Mouse (Mus musculus) heart, embryonic 12.5 days (tissue): ENCODE data around the gene Sp6. TPM values are rescaled to one million over a fixed set of nuclear protein-coding genes. Genes with fewer than 3 reads are reported as not detected.

Source experiments
- ATAC-seq: fragments of 200-750 bp; cut with Nextera tagmentation; 2 replicates; pipeline ENCODE4 v1.8.0; 2017; ENCODE audit warnings: moderate TSS enrichment, moderate library complexity; ENCODE audit not compliant: insufficient number of reproducible peaks, low FRiP score
- H3K27ac ChIP-seq: fragments of 300-500 bp; sonication (generic); 2 replicates; pipeline ENCODE4 v1.5.1; 2016; ENCODE audit warnings: mild to moderate bottlenecking, moderate library complexity; ENCODE audit not compliant: poor library complexity, severe bottlenecking
- H3K27me3 ChIP-seq: fragments of 300-500 bp; sonication (generic); replicated peaks from 2 replicates; pipeline ENCODE4 v1.6.1; 2016; ENCODE audit warnings: mild to moderate bottlenecking, moderate library complexity
- H3K36me3 ChIP-seq: fragments of 300-500 bp; sonication (generic); 2 replicates; pipeline ENCODE4 v1.6.1; 2016; ENCODE audit warnings: mild to moderate bottlenecking, moderate library complexity
- H3K4me1 ChIP-seq: fragments of 300-500 bp; sonication (generic); replicated peaks from 2 replicates; pipeline ENCODE4 v1.6.1; 2016; ENCODE audit warnings: mild to moderate bottlenecking
- H3K4me2 ChIP-seq: fragments of 300-500 bp; sonication (generic); 2 replicates; pipeline ENCODE4 v1.6.1; 2016; ENCODE audit warnings: mild to moderate bottlenecking, moderate library complexity
- H3K4me3 ChIP-seq: fragments of 300-500 bp; sonication (generic); 2 replicates; pipeline ENCODE4 v1.5.1; 2016; ENCODE audit warnings: mild to moderate bottlenecking
- H3K9ac ChIP-seq: fragments of 300-500 bp; sonication (generic); 2 replicates; pipeline ENCODE4 v1.6.1; 2016; ENCODE audit warnings: mild to moderate bottlenecking, moderate library complexity
- H3K9me3 ChIP-seq: fragments of 300-500 bp; sonication (generic); replicated peaks from 2 replicates; pipeline ENCODE4 v1.6.1; 2016; ENCODE audit warnings: mild to moderate bottlenecking, moderate library complexity
- WGBS: fragments of 180-500 bp; shearing (Covaris S2); methylation state at CpG from one replicate; pipeline ENCODE4 v1.1.7; 2016; 5-methylcytosine and 5-hydroxymethylcytosine counted together
- polyA plus RNA-seq: library from polyadenylated mRNA; unstranded; fragments of >200 nt; fragmentation: Nextera tagmentation; extraction: Ambion mirVana; gene quantifications from 2 replicates; pipeline ENCODE4 v1.2.1, GENCODE M21; 2016

The Sp6 gene
- polyA plus RNA-seq, 1 experiment from 2014 or later = 0.45 TPM

- Histone ChIP-seq H3K4me2 (peak within 1 kb of the TSS; percentile 86), H3K4me3 (peak within 1 kb of the TSS; percentile 71), H3K27ac (peak within 1 kb of the TSS; percentile 45; the same call in 1 of the 2 replicates), H3K27me3 (peaks cover 5% of the 10 kb centered on the region), H3K36me3 (peaks cover 16% of the 10 kb centered on the region; the same call in 1 of the 2 replicates), H3K9ac (peak within 1 kb of the TSS; percentile 72), H3K4me1 (peaks cover 18% of the 10 kb centered on the region), H3K9me3 (no peaks in the 10 kb centered on the region)
- WGBS = 2% methylated on average over 25 of the region's 25 CpGs
- peak; percentile 50 for ATAC-seq
Measured at GRCm38 (mm10) chr11:97029686-97030417, 16.7 kb downstream of the Sp6 start, which contains the start of gene Scrn2. TSS of gene Scrn2 (plus strand) at chr11:97029938.

DNA sequence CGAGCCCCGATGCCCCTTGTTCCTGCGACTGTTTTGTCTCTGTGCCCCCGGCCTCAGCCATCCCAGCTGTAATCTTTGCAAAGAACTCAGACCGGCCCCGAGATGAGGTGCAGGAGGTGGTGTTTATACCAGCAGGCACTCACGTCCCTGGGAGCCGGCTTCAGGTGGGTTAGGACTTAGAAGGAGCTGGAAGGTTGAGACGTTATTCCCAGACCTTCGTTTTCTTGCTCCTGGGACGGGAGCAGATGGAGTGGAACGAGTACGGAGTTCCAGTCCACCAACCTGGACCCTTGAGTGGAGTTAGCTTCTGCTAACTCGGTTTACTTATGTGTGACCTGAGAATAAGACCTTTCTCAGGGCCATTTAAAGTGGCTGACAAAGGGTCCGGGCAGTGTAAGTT lies 17.2 kb downstream of the Sp6 start:
- Histone ChIP-seq H3K4me2 (peak overlapping the region; percentile 86), H3K27ac (no peak overlapping the region), H3K9ac (peak overlapping the region; percentile 72), H3K4me3 (peak overlapping the region; percentile 71), H3K4me1 (peaks cover 16% of the 10 kb centered on the region), H3K36me3 (peaks cover 16% of the 10 kb centered on the region; the same call in 1 of the 2 replicates), H3K27me3 (no peaks in the 10 kb centered on the region), H3K9me3 (no peaks in the 10 kb centered on the region)
- 23% methylated on average over 15 of the region's 15 CpGs for WGBS
- ATAC-seq = no peak

DNA sequence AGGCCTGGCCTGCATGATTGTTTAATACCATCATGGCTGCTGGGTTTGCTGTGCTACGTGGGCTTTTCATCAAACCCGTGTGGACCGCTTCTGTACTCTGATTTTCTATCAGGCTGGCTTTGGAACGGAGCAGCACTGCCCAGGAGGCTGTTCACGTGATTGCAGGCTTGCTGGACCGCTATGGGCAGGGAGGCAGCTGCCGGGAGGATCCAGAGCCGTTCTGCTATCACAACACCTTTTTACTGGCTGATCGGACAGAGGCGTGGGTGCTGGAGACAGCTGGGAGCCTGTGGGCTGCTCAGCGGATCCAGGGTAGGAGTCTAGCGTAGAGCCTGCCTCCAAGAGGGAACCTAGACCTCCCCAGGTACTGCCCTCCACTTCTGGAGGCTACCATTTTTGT lies 18.8 kb downstream of the Sp6 start:
- no peak overlapping the region for H3K4me2 ChIP-seq
- 63% methylated on average over 12 of the region's 12 CpGs for WGBS
- peaks cover 16% of the 10 kb centered on the region; the same call in 1 of the 2 replicates for H3K36me3 ChIP-seq
- ATAC-seq = no peak
- H3K27ac ChIP-seq = no peak overlapping the region
- 0 out of 2 replicates have a peak, but pooled peaks cover 4% of the 10 kb centered on the region for H3K27me3 ChIP-seq
- H3K4me1 ChIP-seq = peaks cover 8% of the 10 kb centered on the region
- H3K4me3 ChIP-seq = no peak overlapping the region
- H3K9ac ChIP-seq = no peak overlapping the region
- H3K9me3 ChIP-seq = no peaks in the 10 kb centered on the region

DNA sequence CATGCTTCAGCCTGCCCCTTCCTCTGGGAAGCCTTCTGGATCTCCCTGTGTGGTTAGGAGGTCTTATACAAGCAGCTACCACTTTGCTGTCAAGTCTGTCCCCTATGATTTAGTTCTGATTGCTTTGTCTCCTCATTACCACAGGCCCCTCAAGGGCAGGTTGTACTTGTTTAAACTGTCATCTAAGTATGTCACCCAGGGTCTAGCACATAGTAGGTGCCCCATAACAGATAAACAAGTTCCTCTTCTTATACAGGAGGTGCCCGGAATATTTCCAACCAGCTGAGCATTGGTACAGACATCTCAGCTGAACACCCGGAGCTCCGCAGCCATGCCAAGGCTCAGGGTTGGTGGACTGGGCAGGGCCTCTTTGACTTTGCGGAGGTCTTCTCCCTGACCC lies 19.3 kb downstream of the Sp6 start:
- 0 out of 2 replicates have a peak overlapping the region, but pooled peaks have one; percentile 14 for H3K9ac ChIP-seq
- H3K4me2 ChIP-seq = no peak overlapping the region
- 88% methylated on average over 4 of the region's 4 CpGs for WGBS
- H3K27me3 ChIP-seq = 0 out of 2 replicates have a peak, but pooled peaks cover 4% of the 10 kb centered on the region
- H3K4me3 ChIP-seq = no peak overlapping the region
- H3K36me3 ChIP-seq = peaks cover 16% of the 10 kb centered on the region; the same call in 1 of the 2 replicates
- H3K9me3 ChIP-seq = no peaks in the 10 kb centered on the region
- H3K27ac ChIP-seq = no peak overlapping the region
- no peak for ATAC-seq
- peaks cover 8% of the 10 kb centered on the region for H3K4me1 ChIP-seq

DNA sequence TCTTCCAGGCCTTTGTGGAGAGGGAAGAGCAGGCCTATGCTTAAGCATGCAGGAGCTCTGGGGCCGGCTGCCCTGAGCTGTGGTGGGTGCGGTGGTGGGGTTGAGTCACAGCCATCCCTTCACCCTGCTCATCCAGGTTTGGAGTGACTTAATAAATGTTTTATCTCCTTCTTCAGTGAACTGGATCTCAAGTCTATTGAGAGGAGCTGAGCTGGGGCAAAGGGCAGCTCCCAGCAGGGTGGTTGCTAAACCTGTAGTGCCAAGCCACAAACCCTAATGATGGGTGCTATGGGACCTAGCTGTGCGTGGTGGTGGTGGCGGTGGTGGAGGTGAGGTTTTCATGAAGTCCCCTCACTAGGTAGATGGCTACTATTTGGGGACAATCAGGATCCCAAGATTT lies 20.6 kb downstream of the Sp6 start:
- H3K9ac ChIP-seq = no peak overlapping the region
- peaks cover 8% of the 10 kb centered on the region for H3K4me1 ChIP-seq
- H3K27ac ChIP-seq = no peak overlapping the region
- no peak overlapping the region for H3K4me3 ChIP-seq
- no peak for ATAC-seq
- 91% methylated on average over 4 of the region's 4 CpGs for WGBS
- H3K9me3 ChIP-seq = no peaks in the 10 kb centered on the region
- peaks cover 16% of the 10 kb centered on the region; the same call in 1 of the 2 replicates for H3K36me3 ChIP-seq
- H3K4me2 ChIP-seq = no peak overlapping the region
- H3K27me3 ChIP-seq = 0 out of 2 replicates have a peak, but pooled peaks cover 4% of the 10 kb centered on the region

- 0 out of 2 replicates have a peak, but pooled peaks cover 4% of the 10 kb centered on the region for H3K27me3 ChIP-seq
- 73% methylated on average over 5 of the region's 5 CpGs for WGBS
- H3K9me3 ChIP-seq = no peaks in the 10 kb centered on the region
- H3K36me3 ChIP-seq = peaks cover 16% of the 10 kb centered on the region; the same call in 1 of the 2 replicates
- H3K4me3 ChIP-seq = no peak overlapping the region
- H3K4me2 ChIP-seq = no peak overlapping the region
- peaks cover 3% of the 10 kb centered on the region; the same call in 1 of the 2 replicates for H3K4me1 ChIP-seq
- no peak for ATAC-seq
- H3K9ac ChIP-seq = no peak overlapping the region
- H3K27ac ChIP-seq = no peak overlapping the region
Measured at GRCm38 (mm10) chr11:97036141-97036540, 22.9 kb downstream of the Sp6 start.

- 55% methylated on average over 7 of the region's 7 CpGs for WGBS
- ATAC-seq = no peak
Measured at GRCm38 (mm10) chr11:97038881-97039280, 25.7 kb downstream of the Sp6 start.

GRCm38 (mm10) chr11:97040301-97041021 lies 27.3 kb downstream of the Sp6 start:
- WGBS = 40% methylated on average over 12 of the region's 12 CpGs
- H3K4me3 ChIP-seq = peak overlapping the region; percentile 98

More at GRCm38 (mm10) chr11:97038881-97039280, 25.7 kb downstream of the Sp6 start:
- Histone ChIP-seq H3K9ac (no peak overlapping the region), H3K4me2 (no peak overlapping the region), H3K36me3 (peaks cover 6% of the 10 kb centered on the region; the same call in 1 of the 2 replicates), H3K4me1 (peaks cover 12% of the 10 kb centered on the region), H3K4me3 (no peak overlapping the region), H3K9me3 (no peaks in the 10 kb centered on the region), H3K27ac (no peak overlapping the region), H3K27me3 (0 out of 2 replicates have a peak, but pooled peaks cover 4% of the 10 kb centered on the region)

GRCm38 (mm10) chr11:97041022-97041899 lies 28.1 kb downstream of the Sp6 start, which contains the start of the genes Lrrc46 and Mrpl10:
TSS of gene Lrrc46 (minus strand) at chr11:97041407.
TSS of gene Mrpl10 (plus strand) at chr11:97041560.
- H3K9ac ChIP-seq = peak within 1 kb of the TSS; percentile 94
- H3K27me3 ChIP-seq = 0 out of 2 replicates have a peak, but pooled peaks cover under 1% of the 10 kb centered on the region
- peaks cover 26% of the 10 kb centered on the region for H3K36me3 ChIP-seq
- ATAC-seq = peak; percentile 88
- peak within 1 kb of the TSS; percentile 96 for H3K4me2 ChIP-seq
- H3K9me3 ChIP-seq = no peaks in the 10 kb centered on the region
- under 1% methylated on average over 46 of the region's 48 CpGs for WGBS
- peak within 1 kb of the TSS; percentile 53; the same call in 1 of the 2 replicates for H3K27ac ChIP-seq
- peaks cover 12% of the 10 kb centered on the region for H3K4me1 ChIP-seq
- peak within 1 kb of the TSS; percentile 98 for H3K4me3 ChIP-seq

More at GRCm38 (mm10) chr11:97040301-97041021, 27.3 kb downstream of the Sp6 start:
- ATAC-seq = no peak
- Histone ChIP-seq H3K27me3 (0 out of 2 replicates have a peak, but pooled peaks cover 4% of the 10 kb centered on the region), H3K36me3 (peaks cover 19% of the 10 kb centered on the region), H3K4me2 (peak overlapping the region; percentile 96), H3K9ac (0 out of 2 replicates have a peak overlapping the region, but pooled peaks have one; percentile 14), H3K9me3 (no peaks in the 10 kb centered on the region), H3K4me1 (peaks cover 12% of the 10 kb centered on the region), H3K27ac (no peak overlapping the region)

DNA sequence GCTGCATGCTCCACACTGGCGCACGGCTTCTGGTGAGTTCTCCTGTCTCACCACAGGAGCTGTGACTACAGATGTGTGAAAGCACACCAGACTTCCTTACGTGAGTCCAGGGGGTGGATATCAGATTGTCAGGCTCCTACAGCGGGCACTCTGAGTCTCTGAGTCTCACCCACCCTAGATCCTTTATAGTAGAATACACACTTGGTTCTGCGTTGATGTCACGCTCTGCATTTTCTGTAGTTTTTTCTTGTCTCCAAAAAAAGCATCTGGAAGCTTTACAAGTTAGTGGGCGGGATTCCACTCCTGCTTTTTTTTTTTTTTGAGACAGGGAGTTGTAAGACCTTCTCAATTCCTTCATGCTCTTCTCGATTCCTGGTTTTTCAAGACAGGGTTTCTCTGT lies 31.7 kb downstream of the Sp6 start:
- H3K4me2 ChIP-seq = no peak overlapping the region
- no peak overlapping the region for H3K27ac ChIP-seq
- H3K9ac ChIP-seq = no peak overlapping the region
- peaks cover 12% of the 10 kb centered on the region for H3K4me1 ChIP-seq
- no peaks in the 10 kb centered on the region for H3K9me3 ChIP-seq
- no peaks in the 10 kb centered on the region for H3K27me3 ChIP-seq
- no peak overlapping the region for H3K4me3 ChIP-seq
- no peak for ATAC-seq
- WGBS = 90% methylated on average over 8 of the region's 8 CpGs
- H3K36me3 ChIP-seq = peaks cover 44% of the 10 kb centered on the region
